ENCODE assay signal across 28 mouse cellular contexts in genomic region chr15:10846722-10847121, GRCm38 (mm10).
"Had no signal": no experiment of that assay in that cellular context is flagged by ENCODE, and none has a peak within 500 bp of the region (broad histone marks: within the 10 kb centered on the region; RNA-seq: fewer than 3 reads in every experiment).

No protein-coding gene starts in this region.

- ATAC-seq: forebrain, embryonic 13.5 days; forebrain, embryonic 14.5 days; forebrain, embryonic 15.5 days; forebrain, embryonic 16.5 days; forebrain, postnatal 0 days had no signal

- H3K4me2 ChIP-seq: embryonic facial prominence, embryonic 12.5 days; embryonic facial prominence, embryonic 13.5 days; embryonic facial prominence, embryonic 15.5 days; forebrain, embryonic 12.5 days; forebrain, embryonic 13.5 days; forebrain, embryonic 15.5 days had no signal

- DNase-seq: cerebellum, adult 8-10 months; cerebellum, adult 9-10 months; cerebellum, adult 9-11 months; cerebellum, postnatal 10 days; cerebellum, postnatal 14 days; cerebellum, postnatal 25 days; cerebellum, postnatal 36 days; embryo, embryonic 11 days; forebrain, postnatal 0 days; gastrocnemius, adult 2 months; gastrocnemius, postnatal 10 days; gastrocnemius, postnatal 14 days; gastrocnemius, postnatal 25 days; gastrocnemius, postnatal 36 days; heart, adult 11 months; heart, adult 18-20 months; heart, adult 2 months had no signal

- H3K36me3 ChIP-seq: embryonic facial prominence, embryonic 10.5 days; embryonic facial prominence, embryonic 12.5 days; embryonic facial prominence, embryonic 13.5 days; embryonic facial prominence, embryonic 15.5 days; forebrain, embryonic 10.5 days; forebrain, embryonic 12.5 days; forebrain, embryonic 15.5 days had no signal

- H3K27ac ChIP-seq: embryonic facial prominence, embryonic 10.5 days; embryonic facial prominence, embryonic 12.5 days; embryonic facial prominence, embryonic 13.5 days; embryonic facial prominence, embryonic 15.5 days; forebrain, embryonic 10.5 days; forebrain, embryonic 12.5 days; forebrain, embryonic 13.5 days; forebrain, embryonic 15.5 days; gastrocnemius, adult 2 months; heart, adult 2 months had no signal

- H3K9me3 ChIP-seq: embryonic facial prominence, embryonic 10.5 days; embryonic facial prominence, embryonic 12.5 days; embryonic facial prominence, embryonic 15.5 days; forebrain, embryonic 10.5 days; forebrain, embryonic 12.5 days; forebrain, embryonic 13.5 days; forebrain, embryonic 15.5 days had no signal

- H3K4me3 ChIP-seq: embryonic facial prominence, embryonic 10.5 days; embryonic facial prominence, embryonic 12.5 days; embryonic facial prominence, embryonic 13.5 days; embryonic facial prominence, embryonic 15.5 days; erythroblast, embryonic 14.5 days; forebrain, embryonic 10.5 days; forebrain, embryonic 12.5 days; forebrain, embryonic 13.5 days; forebrain, embryonic 15.5 days; gastrocnemius, adult 2 months; heart, adult 2 months had no signal

- H3K27me3 ChIP-seq: embryonic facial prominence, embryonic 12.5 days; embryonic facial prominence, embryonic 13.5 days; embryonic facial prominence, embryonic 15.5 days; forebrain, embryonic 12.5 days; forebrain, embryonic 13.5 days; forebrain, embryonic 15.5 days had no signal

- H3K9ac ChIP-seq: embryonic facial prominence, embryonic 12.5 days; embryonic facial prominence, embryonic 13.5 days; embryonic facial prominence, embryonic 15.5 days; forebrain, embryonic 12.5 days; forebrain, embryonic 13.5 days; forebrain, embryonic 15.5 days; forebrain, postnatal 0 days had no signal

- H3K4me1 ChIP-seq: embryonic facial prominence, embryonic 10.5 days; embryonic facial prominence, embryonic 12.5 days; embryonic facial prominence, embryonic 15.5 days; forebrain, embryonic 10.5 days; forebrain, embryonic 12.5 days; forebrain, embryonic 13.5 days; forebrain, embryonic 15.5 days had no signal
